Mouse (Mus musculus): ENCODE measurements around the gene Efcab12. TPM values are rescaled to one million over a fixed set of nuclear protein-coding genes. Genes with fewer than 3 reads are reported as not detected.

Gene Efcab12
- total and polyA plus RNA-seq, 3 experiments: 0.04 to 0.54 (median 0.12) TPM

DNA sequence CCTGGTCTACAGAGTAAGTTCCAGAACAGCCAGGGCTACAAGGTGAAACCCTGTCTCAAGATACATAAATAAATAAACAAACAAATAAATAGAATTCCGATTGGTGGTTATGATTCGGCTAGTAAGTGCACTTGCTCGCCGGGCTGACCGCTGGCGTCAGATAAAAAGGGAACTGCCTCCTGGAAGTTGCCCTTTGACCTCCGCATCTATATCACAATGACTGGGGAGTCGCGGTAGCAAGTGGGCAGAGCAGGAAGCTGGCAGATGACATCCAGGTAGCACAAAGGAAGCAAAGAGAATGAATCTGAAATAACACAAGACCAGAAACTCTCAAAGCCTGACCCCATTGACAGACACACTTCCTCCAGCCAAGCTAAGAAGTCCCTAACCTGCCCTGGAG lies 70.9 kb downstream of the Efcab12 start:
- Histone ChIP-seq H3K27me3 (replicated peaks) (no peaks in the 10 kb centered on the region), H3K36me3 (replicated peaks in 1 of 2; ENCODE audit: control insufficient read depth in 1 of 2, insufficient read depth in 1 of 2, low read length in 1 of 2) (no peaks in the 10 kb centered on the region), H3K9me3 (replicated peaks; ENCODE audit: low read length) (no peaks in the 10 kb centered on the region), H3K79me2 (replicated peaks; ENCODE audit: control insufficient read depth, extremely low read depth, insufficient read depth, poor library complexity, severe bottlenecking) (no peaks in the 10 kb centered on the region), H3K4me2 (ENCODE audit: insufficient read depth, low read depth, poor library complexity, severe bottlenecking) (no peak overlapping the region), H3K4me3 (replicated peaks in 1 of 3; ENCODE audit: low read depth in 2 of 3, low read length in 2 of 3, poor library complexity in 1 of 3) (no peak overlapping the region), H3K4me1 (ENCODE audit: control insufficient read depth in 1 of 2, insufficient read depth in 2 of 2) (peaks cover 0 to 8% of the 10 kb centered on the region in 2 experiments; a peak in 2 of 4 replicates), H3K27ac (ENCODE audit: insufficient read depth, low read depth) (no peak overlapping the region), H3K9ac (ENCODE audit: insufficient read depth, low read depth) (no peak overlapping the region)
- in situ Hi-C loops (cut with MboI; ENCODE audit: low pct_ligation_motif_present, low pct_unique_long_range_greater_than_20kb, low sequenced_read_pairs) (no loop called here), dilution Hi-C loops (cut with MboI; ENCODE audit: extremely low pct_ligation_motif_present, extremely low pct_unique_long_range_greater_than_20kb, low sequenced_read_pairs) (no loop called here)
- no peak for DNase-seq (ENCODE audit: extremely low read depth)
- TF ChIP-seq MEF2A (IDR thresholded peaks at IDR 0.05; ENCODE audit: borderline replicate concordance, low read depth, low read length): no peak
- TF ChIP-seq RCOR1 (conservative IDR thresholded peaks at IDR 0.05; ENCODE audit: low read depth, low read length): no peak

DNA sequence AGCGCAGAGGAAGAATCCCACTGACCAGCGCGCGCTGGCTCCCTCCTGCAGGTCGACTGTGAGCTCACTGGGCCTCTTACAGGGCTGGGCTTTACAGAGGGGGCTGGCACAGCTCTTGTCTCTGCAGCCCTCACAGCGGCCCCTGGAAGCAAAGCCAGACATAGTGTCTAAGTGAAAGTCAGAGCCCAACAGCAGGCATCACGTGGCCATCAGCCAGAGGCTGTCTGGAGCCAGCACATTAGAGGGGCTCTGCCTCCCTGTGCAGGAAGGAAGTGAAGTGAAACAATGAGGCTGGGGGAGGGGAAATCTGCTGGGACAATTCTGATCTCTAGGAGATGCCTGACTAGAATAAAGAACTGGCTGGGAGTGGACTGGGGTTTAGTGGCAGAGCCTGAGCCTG lies 74.0 kb downstream of the Efcab12 start:
- no peak overlapping the region for H3K4me2 ChIP-seq (ENCODE audit: insufficient read depth, low read depth, poor library complexity, severe bottlenecking)
- dilution Hi-C loops (cut with MboI; ENCODE audit: extremely low pct_ligation_motif_present, extremely low pct_unique_long_range_greater_than_20kb, low sequenced_read_pairs) (no loop called here), in situ Hi-C loops (cut with MboI; ENCODE audit: low pct_ligation_motif_present, low pct_unique_long_range_greater_than_20kb, low sequenced_read_pairs) (loop anchor here (5.0 kb wide), 1 partner anchor 42 kb away; no protein-coding TSS in a partner anchor)
- TF ChIP-seq POLR2A (IDR thresholded peaks at IDR 0.05; ENCODE audit: low read depth, low read length) (no peak), USF1 (IDR thresholded peaks at IDR 0.05; ENCODE audit: low read depth, low read length) (peak; percentile 52), RCOR1 (conservative IDR thresholded peaks at IDR 0.05; ENCODE audit: low read depth, low read length) (no peak)
- no peaks in the 10 kb centered on the region for H3K27me3 ChIP-seq (replicated peaks)
- no peak overlapping the region for H3K9ac ChIP-seq (ENCODE audit: insufficient read depth, low read depth)
- no peak overlapping the region for H3K27ac ChIP-seq (ENCODE audit: insufficient read depth, low read depth)
- no peak for DNase-seq (ENCODE audit: extremely low read depth)
- no peak overlapping the region for H3K4me3 ChIP-seq (replicated peaks in 1 of 3; ENCODE audit: low read depth in 2 of 3, low read length in 2 of 3, poor library complexity in 1 of 3)
- no peaks in the 10 kb centered on the region for H3K79me2 ChIP-seq (replicated peaks; ENCODE audit: control insufficient read depth, extremely low read depth, insufficient read depth, poor library complexity, severe bottlenecking)
- H3K36me3 ChIP-seq (replicated peaks in 1 of 2; ENCODE audit: control insufficient read depth in 1 of 2, insufficient read depth in 1 of 2, low read length in 1 of 2): no peaks in the 10 kb centered on the region
- peaks cover 12 to 30% of the 10 kb centered on the region in 2 experiments for H3K4me1 ChIP-seq (ENCODE audit: control insufficient read depth in 1 of 2, insufficient read depth in 2 of 2)
- H3K9me3 ChIP-seq (replicated peaks; ENCODE audit: low read length): peaks cover 2% of the 10 kb centered on the region

DNA sequence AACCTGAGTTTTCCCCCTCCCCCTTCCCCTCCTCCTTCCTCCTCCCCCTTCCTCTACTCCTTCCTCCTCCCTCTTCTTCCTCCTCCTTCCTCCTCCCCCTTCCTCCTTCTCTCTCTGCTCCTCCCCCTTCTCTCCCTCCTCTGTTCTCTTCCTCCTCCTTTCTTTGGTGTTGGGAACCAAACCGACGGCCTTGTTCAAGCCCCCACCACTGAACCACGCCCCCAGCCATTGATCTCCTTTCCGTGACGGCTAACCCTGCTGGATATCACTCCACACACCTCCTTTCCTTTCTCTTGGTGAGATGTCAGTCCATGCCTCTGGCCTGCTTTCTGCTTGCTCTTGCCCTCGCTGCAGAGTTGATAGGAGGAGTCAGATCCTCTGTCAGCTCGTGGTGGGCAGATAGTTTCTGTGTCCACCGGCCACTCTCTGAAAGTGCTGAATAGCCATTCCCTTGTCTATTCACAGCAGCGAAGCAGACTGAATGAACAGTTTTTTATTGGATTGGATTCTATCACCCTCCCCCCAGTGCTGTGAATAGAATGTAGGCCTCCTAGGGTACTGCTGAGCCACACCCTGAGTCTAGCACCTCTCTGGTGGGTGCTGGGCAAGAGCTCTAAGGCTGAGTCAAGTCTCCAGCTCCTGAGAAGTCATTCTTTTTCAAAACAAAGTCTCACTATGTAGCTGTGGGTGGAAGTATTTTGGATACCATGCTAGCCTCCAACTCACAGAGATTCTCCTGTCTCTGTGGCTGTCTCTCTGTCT lies 76.0 kb downstream of the Efcab12 start, which contains the start of gene Tmem40:
Gene Tmem40 (minus strand): TSS at position 416 of the 762 bp plus-strand sequence.
- H3K4me3 ChIP-seq (replicated peaks in 1 of 3; ENCODE audit: low read depth in 2 of 3, low read length in 2 of 3, poor library complexity in 1 of 3): no peak within 1 kb of the TSS

More for the DNA sequence above, 76.0 kb downstream of the Efcab12 start, which contains the start of gene Tmem40:
- TF ChIP-seq JUN (IDR thresholded peaks at IDR 0.05; ENCODE audit: insufficient read depth, low read depth, low read length): no peak
- TF ChIP-seq NRF1 (IDR thresholded peaks at IDR 0.05; ENCODE audit: low read depth, low read length): no peak
- no peak for TF ChIP-seq KAT2A (IDR thresholded peaks at IDR 0.05; ENCODE audit: insufficient replicate concordance, low read length)
- TF ChIP-seq E2F4 (IDR thresholded peaks at IDR 0.05; ENCODE audit: insufficient replicate concordance, low read depth, low read length): no peak
- dilution Hi-C loops (cut with MboI; ENCODE audit: extremely low pct_ligation_motif_present, extremely low pct_unique_long_range_greater_than_20kb, low sequenced_read_pairs) (no loop called here), in situ Hi-C loops (cut with MboI; ENCODE audit: low pct_ligation_motif_present, low pct_unique_long_range_greater_than_20kb, low sequenced_read_pairs) (loop anchor here (5.0 kb wide), 1 partner anchor 40 kb away; no protein-coding TSS in a partner anchor)
- H3K4me1 ChIP-seq (ENCODE audit: control insufficient read depth in 1 of 2, insufficient read depth in 2 of 2): peaks cover 15 to 41% of the 10 kb centered on the region in 2 experiments
- H3K79me2 ChIP-seq (replicated peaks; ENCODE audit: control insufficient read depth, extremely low read depth, insufficient read depth, poor library complexity, severe bottlenecking): no peaks in the 10 kb centered on the region
- H3K9ac ChIP-seq (ENCODE audit: insufficient read depth, low read depth): no peak within 1 kb of the TSS
- H3K27ac ChIP-seq (ENCODE audit: insufficient read depth, low read depth): no peak within 1 kb of the TSS
- peaks cover 2% of the 10 kb centered on the region for H3K9me3 ChIP-seq (replicated peaks; ENCODE audit: low read length)
- DNase-seq (ENCODE audit: extremely low read depth): no peak
- H3K27me3 ChIP-seq (replicated peaks): no peaks in the 10 kb centered on the region
- no peaks in the 10 kb centered on the region for H3K36me3 ChIP-seq (replicated peaks in 1 of 2; ENCODE audit: control insufficient read depth in 1 of 2, insufficient read depth in 1 of 2, low read length in 1 of 2)
- H3K4me2 ChIP-seq (ENCODE audit: insufficient read depth, low read depth, poor library complexity, severe bottlenecking): no peak within 1 kb of the TSS

Data from CH12.LX (cell line).